Mouse (Mus musculus) embryo, embryonic 10.5 days (tissue): ENCODE results near the gene Urad.

Experiments used
- DNase-seq: peaks from one replicate; pipeline ENCODE4 v3.0.0-alpha.2; 2015; ENCODE audit warnings: low spot score

Gene Urad

DNA sequence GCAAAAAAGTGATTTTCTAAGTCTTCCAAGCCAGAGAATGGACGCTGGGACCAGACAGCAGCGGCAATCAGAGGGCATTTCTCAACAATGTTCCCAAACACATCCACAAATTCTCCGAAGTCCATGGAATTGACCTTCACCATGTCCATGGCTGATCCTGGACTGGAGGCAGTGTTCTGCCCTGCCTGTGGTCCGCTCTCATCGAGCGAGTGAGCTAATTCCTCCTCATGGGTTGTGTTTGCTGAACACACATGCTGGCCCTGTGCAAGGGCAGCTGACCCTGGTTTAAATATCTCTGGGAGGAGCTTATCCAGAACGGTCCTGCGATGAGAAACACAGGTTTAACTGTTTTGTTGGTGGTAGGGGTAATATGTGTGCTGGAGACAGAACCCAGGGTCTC, at the start of gene Urad:
Gene Urad, minus strand, starts transcription at position 258 of the 400 bp plus-strand sequence.
- DNase-seq, result no peak

- DNase-seq, result no peak
Observed at GRCm38 (mm10) chr5:147370276-147370675, 48.0 kb upstream of the Urad start.

DNA sequence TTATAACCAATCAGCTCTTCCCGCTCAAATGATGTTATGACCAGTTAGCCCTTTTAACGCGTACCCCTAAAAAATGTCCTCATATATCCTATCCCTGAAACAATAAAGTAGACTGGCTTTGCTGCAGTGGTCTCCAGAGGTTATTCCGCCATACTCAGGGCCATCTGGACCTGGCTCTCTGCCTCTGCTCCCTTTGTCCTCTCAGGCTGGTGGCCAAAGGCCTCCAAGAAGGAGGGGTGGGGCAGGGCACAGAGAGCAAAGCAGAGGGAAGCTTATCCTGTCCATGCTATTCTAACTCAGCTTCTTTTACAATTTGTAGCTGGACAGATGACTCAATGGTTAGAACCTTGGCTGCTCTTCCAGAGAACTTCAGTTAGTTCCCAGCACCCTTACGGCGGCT, 46.0 kb upstream of the Urad start:
- DNase-seq, result no peak

DNA sequence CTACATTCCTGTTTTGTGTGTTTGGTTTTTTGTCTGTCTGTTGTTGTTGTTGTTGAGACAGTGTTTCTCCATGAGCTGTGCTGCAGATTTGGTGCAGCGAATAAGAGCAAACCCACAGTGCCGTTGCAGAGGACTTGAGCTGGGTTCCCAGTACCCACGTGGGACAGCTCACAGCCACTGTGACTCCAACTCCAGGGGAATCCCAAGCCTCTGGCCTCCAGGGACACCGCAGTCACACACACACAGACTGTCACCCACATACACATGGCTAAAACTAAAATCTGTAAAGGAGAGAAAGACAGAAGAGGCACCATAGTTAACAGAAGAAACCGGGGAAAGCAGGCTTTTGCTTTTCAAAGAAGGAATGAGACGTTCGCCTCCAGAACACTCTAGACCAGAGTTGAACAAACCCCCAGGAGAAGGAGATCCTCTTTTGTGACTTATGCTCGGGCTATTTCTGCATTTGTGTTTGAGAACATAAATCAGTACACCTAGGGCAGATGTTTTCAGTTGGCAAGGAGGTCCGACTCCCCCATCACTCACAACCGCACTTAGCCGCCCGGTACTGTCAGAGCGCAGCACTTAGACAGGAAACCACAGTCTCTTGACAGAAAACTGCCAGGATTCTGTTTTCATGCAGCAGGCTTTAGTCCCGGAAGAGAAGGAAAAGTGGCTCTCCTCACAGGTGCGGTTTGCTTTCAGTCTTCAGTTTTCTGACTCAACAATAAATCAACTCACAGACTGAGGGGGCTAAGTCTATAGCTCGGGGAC, 43.9 kb upstream of the Urad start:
- no peak for DNase-seq

DNA sequence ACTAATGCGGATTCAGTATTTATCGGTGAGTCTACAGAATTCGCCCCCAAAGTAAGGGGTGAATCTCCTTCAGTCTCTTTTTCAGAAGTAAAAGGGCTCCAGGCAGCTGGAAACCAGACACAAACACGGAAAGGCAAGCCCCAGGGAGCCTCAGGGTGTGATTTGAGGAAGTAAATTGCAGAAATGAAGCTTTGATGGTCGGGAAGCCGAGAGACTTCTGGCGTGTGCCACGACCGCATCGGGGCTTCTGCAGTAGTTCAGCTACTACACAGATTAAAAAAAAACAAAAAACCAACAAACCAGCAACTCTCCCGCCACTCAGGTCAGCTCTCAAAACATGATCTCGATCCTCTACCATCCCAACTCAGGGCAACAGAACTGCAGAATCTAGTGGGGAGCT, 40.8 kb upstream of the Urad start:
- no peak for DNase-seq

DNA sequence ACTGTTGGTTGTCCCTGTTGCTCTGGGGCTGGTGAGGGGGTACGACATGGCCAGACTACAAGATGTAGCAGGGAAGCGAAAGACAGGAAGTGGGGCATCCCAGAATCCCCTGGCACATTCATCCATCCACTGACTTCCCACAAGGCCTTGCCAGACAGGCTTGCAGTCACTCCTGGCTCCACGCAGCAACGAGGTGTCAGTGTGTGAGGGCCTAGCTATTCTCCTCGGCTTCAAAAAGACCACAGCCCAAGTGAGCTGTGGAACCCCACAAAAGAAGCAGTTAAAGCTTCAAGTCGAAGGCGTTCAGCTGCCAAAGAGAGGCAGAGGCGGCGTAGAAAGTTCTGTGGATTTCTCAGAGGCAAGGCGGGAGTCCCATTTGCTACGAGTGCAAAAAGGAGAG, 36.2 kb upstream of the Urad start:
- DNase-seq, result no peak

DNA sequence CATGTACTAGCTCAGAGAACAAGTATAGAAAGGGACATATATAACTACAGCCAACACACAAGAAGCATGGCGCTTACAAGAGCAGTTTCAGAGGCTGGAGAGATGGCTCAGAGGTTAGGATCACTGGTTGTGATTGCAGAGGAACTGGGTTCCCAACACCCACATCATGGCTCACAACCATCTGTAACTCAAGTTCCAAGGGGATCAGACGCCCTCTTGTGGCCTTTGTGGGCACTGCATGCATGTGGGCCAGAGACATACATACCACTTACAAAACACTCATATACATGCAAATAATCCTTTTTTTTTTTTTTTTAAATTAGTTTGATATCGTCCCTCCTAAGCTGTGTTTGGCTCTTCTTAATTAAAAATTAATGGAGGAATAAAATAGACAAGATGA, 35.3 kb upstream of the Urad start:
- DNase-seq, result peak; percentile 52

DNA sequence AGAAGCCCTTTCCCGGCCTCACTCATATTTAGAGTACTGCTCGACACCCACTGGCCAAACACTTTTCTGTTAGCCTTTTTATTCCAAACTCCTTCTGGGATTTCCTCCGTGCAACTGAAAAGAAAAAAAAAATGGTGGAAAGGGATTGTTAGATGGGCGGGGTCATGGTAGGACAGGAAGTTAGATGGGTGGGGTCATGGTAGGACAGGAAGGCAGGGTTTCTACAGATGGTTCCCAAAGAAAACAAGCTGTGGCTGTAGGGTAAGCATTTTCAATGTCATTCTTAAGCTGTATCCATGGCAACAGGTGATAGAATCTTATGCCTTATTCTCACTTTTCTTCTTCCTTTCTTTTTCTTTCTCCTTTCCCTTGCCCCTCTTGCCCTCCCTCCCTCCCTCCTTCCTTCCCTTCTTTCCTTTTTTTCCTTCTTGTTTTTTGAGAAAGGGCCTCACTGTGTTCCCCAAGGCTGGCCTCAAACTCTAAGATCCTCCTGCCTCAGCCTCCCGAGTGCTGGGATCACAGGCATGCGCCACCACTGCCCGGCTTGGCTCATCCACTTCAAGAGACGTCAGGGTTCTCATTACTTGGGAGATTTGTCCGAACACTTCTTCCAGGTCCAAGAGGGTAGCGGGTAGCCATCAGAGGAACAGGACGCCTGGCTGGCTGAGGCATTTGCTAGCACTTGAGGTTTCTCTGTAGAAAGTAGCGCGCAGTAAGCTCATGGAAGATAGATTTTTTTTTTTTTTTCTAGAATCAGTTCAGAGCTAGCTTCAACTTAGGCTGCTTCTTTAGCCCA, 34.2 kb upstream of the Urad start:
- no peak for DNase-seq

- no peak for DNase-seq
Observed at GRCm38 (mm10) chr5:147355788-147356187, 33.5 kb upstream of the Urad start.

GRCm38 (mm10) chr5:147354985-147355384, 32.7 kb upstream of the Urad start:
- DNase-seq, result no peak

DNA sequence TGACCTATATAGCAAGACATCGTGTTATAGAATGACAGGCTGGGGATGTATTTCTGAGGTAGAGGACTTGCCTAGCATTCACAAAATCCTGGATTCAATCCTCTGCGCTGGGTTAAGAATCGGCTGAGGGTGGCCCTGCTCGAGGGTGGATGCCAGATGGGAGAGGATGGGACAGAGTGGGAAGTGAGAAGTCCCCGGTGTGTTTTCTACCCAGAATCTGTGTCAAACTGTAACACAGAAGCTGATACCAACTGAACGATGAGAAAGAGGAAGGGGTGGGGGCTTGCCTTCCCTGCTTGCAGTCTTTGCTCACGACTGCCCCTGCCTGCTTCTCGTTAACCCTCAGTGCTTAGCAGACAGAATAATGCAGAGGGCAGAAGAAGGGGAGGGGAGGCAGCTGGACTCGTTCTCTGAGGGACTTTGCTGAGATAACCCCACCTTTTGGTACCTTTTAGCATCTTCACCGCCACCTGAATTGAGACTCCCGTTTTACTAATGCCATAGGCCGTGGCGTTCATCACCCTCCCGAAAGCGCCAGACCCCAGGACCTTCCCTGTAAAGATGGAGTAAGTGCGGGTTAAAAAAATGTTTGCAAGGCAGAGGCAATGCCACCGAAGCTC, 32.0 kb upstream of the Urad start:
- DNase-seq, result no peak

DNA sequence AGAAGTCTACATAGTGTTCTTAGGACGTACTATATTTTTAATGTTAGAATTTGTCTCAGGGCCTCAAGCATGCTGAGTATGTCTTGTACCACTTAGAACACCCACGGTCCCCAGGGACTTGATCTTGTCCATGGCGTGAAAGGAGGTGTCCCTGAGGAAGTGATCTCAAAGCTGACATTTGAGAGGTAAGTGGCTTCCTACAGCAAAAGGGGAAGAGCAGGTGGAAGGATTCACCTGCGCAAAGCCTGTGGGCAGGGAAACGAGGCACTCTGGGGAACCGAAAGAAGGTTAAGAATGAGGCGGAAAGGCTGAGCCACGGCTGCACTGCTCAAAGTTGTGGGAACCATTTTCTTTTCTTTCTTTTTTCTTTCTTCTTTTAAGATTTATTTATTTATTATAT, 29.7 kb upstream of the Urad start:
- DNase-seq, result no peak

DNA sequence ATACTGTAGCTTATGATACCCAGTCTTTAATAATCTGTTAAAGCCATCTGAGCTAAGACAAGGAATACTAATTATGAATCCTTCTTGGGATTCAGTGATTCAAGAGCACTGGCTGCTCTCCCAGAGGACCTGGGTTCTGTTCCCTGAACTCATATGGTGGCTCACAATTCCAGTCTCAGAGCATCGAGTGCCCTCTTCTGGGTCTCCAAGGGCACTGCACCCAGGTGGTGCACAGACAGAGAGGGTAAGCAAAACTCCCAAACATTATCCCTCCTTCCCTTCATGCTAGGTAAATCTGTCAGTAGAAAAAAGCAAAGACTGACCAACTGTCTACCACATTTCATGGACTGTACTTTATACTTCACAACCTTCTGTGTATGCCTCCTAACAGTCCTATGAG, 23.7 kb upstream of the Urad start:
- no peak for DNase-seq

GRCm38 (mm10) chr5:147343904-147344303, 21.7 kb upstream of the Urad start:
- no peak for DNase-seq

GRCm38 (mm10) chr5:147342901-147343300, 20.7 kb upstream of the Urad start:
- DNase-seq, result no peak

- no peak for DNase-seq
Observed at GRCm38 (mm10) chr5:147340741-147341414, 18.6 kb upstream of the Urad start.

GRCm38 (mm10) chr5:147339560-147339959, 17.3 kb upstream of the Urad start:
- DNase-seq, result no peak

DNA sequence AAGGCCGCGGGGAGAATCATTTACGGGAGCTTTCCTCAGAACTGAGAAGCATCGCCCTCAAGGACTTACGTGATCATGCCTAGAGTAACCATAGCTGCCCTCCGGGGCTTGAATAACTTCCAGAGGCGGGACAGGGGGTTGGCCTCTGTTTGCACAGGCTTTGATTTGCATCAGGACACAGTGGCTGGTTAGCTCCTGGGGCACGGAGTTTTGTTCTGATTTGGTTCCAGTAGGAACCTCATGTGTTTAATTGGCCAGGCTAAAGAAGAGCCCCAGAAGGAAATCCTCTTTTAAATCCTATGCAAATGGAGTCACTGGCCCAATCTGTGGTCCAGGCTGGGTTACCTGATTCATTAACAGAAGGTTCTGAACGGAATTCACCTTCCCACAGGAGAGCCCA, 16.7 kb upstream of the Urad start:
- no peak for DNase-seq

DNA sequence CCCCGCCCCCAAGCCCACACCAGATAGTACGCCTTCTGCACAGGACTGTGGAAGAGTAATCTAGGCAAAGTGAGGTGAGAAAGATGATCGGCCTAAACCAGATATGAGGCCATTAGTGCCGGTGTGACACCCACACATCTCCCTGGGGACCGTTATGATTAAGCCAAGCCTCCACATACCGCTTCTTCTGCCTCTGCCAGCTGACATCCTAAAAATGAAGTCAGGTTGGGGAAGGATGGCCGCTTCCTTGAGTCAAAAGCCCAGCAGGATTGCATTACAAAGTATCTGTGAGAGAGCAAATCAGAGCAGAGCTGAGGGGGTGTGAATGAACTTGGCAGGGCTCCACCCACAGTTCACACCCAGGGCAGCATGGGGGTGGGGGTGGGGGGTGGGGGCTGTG, 10.5 kb upstream of the Urad start:
- DNase-seq, result no peak

- DNase-seq, result peak; percentile 71
Observed at GRCm38 (mm10) chr5:147331547-147331946, 9.3 kb upstream of the Urad start.

- no peak for DNase-seq
Observed at GRCm38 (mm10) chr5:147329946-147330345, 7.7 kb upstream of the Urad start.

GRCm38 (mm10) chr5:147327636-147328035, 5.4 kb upstream of the Urad start:
- DNase-seq, result no peak

DNA sequence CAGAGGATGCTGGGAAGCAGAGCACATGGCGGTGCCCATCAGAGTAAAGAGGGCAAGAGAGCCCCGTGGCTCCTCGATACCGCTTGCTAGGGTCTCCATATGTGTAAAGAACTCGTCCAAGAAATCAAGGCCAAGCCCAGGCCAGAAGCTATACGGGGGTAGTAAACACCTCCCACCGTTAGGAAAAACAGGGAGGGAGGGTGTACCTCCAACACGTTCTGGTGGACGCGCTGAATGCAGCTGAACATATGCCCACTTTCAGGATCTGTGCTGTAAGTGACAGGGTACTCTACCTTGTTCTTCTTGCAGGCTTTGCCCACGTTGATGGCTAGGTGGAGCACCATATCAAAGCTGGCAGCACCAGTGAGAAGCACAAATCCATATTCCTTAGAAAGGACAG, 3.7 kb upstream of the Urad start:
- DNase-seq, result no peak
